Mouse (Mus musculus): ENCODE measurements around the gene Dok4. TPM values are rescaled to one million over a fixed set of nuclear protein-coding genes. Genes with fewer than 3 reads are reported as not detected.

Gene Dok4
- polyA plus RNA-seq, 1 experiment = 20.2 TPM

- H3K36me3 ChIP-seq (ENCODE audit: control insufficient read depth, insufficient read depth, low read length) = no peaks in the 10 kb centered on the region
- WGBS = 84% methylated on average over 4 of the region's 4 CpGs
- H3K4me3 ChIP-seq (ENCODE audit: insufficient read depth, low read depth, low read length) = no peak overlapping the region
- no peaks in the 10 kb centered on the region for H3K27me3 ChIP-seq (replicated peaks; ENCODE audit: control insufficient read depth, insufficient read depth, low read length)
- no peak overlapping the region for H3K27ac ChIP-seq (ENCODE audit: insufficient read depth, low read depth, low read length)
- TF ChIP-seq POLR2A (IDR thresholded peaks at IDR 0.05; ENCODE audit: low read depth, low read length) = no peak
- peaks cover 5% of the 10 kb centered on the region; the same call in 1 of the 2 replicates for H3K4me1 ChIP-seq (ENCODE audit: control insufficient read depth, insufficient read depth, low read length)
- no peak for DNase-seq
Observed at GRCm38 (mm10) chr8:94880742-94881141, 4.6 kb upstream of the Dok4 start.

- no peaks in the 10 kb centered on the region for H3K36me3 ChIP-seq (ENCODE audit: control insufficient read depth, insufficient read depth, low read length)
- H3K27ac ChIP-seq (ENCODE audit: insufficient read depth, low read depth, low read length) = no peak overlapping the region
- TF ChIP-seq POLR2A (IDR thresholded peaks at IDR 0.05; ENCODE audit: low read depth, low read length) (no peak), CTCF (conservative IDR thresholded peaks at IDR 0.05; ENCODE audit: insufficient read depth, insufficient read length, low read depth, low read length) (no peak)
- no peak for DNase-seq
- no peak overlapping the region for H3K4me3 ChIP-seq (ENCODE audit: insufficient read depth, low read depth, low read length)
- H3K4me1 ChIP-seq (ENCODE audit: control insufficient read depth, insufficient read depth, low read length) = peaks cover 22% of the 10 kb centered on the region
- H3K27me3 ChIP-seq (replicated peaks; ENCODE audit: control insufficient read depth, insufficient read depth, low read length) = no peaks in the 10 kb centered on the region
- WGBS = 42% methylated on average over 3 of the region's 3 CpGs
Observed at GRCm38 (mm10) chr8:94876820-94877219, 690 bp upstream of the Dok4 start.

GRCm38 (mm10) chr8:94875871-94876150 is 319 bp downstream of the Dok4 start:
- Histone ChIP-seq H3K27ac (ENCODE audit: insufficient read depth, low read depth, low read length) (peak overlapping the region; percentile 26), H3K27me3 (replicated peaks; ENCODE audit: control insufficient read depth, insufficient read depth, low read length) (no peaks in the 10 kb centered on the region), H3K36me3 (ENCODE audit: control insufficient read depth, insufficient read depth, low read length) (no peaks in the 10 kb centered on the region), H3K4me3 (ENCODE audit: insufficient read depth, low read depth, low read length) (peak overlapping the region; percentile 62), H3K4me1 (ENCODE audit: control insufficient read depth, insufficient read depth, low read length) (peaks cover 31% of the 10 kb centered on the region)
- no peak for DNase-seq
- TF ChIP-seq CTCF (conservative IDR thresholded peaks at IDR 0.05; ENCODE audit: insufficient read depth, insufficient read length, low read depth, low read length) = no peak
- under 1% methylated on average over 18 of the region's 20 CpGs for WGBS

- WGBS = 23% methylated on average over 17 of the region's 17 CpGs
- H3K36me3 ChIP-seq (ENCODE audit: control insufficient read depth, insufficient read depth, low read length) = no peaks in the 10 kb centered on the region
- peak; percentile 42 for DNase-seq
- peak overlapping the region; percentile 26 for H3K27ac ChIP-seq (ENCODE audit: insufficient read depth, low read depth, low read length)
- H3K27me3 ChIP-seq (replicated peaks; ENCODE audit: control insufficient read depth, insufficient read depth, low read length) = no peaks in the 10 kb centered on the region
- peak overlapping the region; percentile 62 for H3K4me3 ChIP-seq (ENCODE audit: insufficient read depth, low read depth, low read length)
- TF ChIP-seq CTCF (conservative IDR thresholded peaks at IDR 0.05; ENCODE audit: insufficient read depth, insufficient read length, low read depth, low read length) (no peak), POLR2A (IDR thresholded peaks at IDR 0.05; ENCODE audit: low read depth, low read length) (no peak)
- H3K4me1 ChIP-seq (ENCODE audit: control insufficient read depth, insufficient read depth, low read length) = peaks cover 36% of the 10 kb centered on the region
Observed at GRCm38 (mm10) chr8:94875096-94875870, 847 bp downstream of the Dok4 start.

GRCm38 (mm10) chr8:94874358-94874757 is 1.8 kb downstream of the Dok4 start:
- Histone ChIP-seq H3K4me3 (ENCODE audit: insufficient read depth, low read depth, low read length) (peak overlapping the region; percentile 1; the same call in 1 of the 2 replicates), H3K36me3 (ENCODE audit: control insufficient read depth, insufficient read depth, low read length) (no peaks in the 10 kb centered on the region), H3K27ac (ENCODE audit: insufficient read depth, low read depth, low read length) (no peak overlapping the region), H3K4me1 (ENCODE audit: control insufficient read depth, insufficient read depth, low read length) (peaks cover 38% of the 10 kb centered on the region), H3K27me3 (replicated peaks; ENCODE audit: control insufficient read depth, insufficient read depth, low read length) (no peaks in the 10 kb centered on the region)
- peak; percentile 84 for DNase-seq
- peak; percentile 83 for TF ChIP-seq CTCF (conservative IDR thresholded peaks at IDR 0.05; ENCODE audit: insufficient read depth, insufficient read length, low read depth, low read length)
- TF ChIP-seq POLR2A (IDR thresholded peaks at IDR 0.05; ENCODE audit: low read depth, low read length) = no peak
- WGBS = 16% methylated on average over 6 of the region's 6 CpGs

- 91% methylated on average over 2 of the region's 2 CpGs for WGBS
- Histone ChIP-seq H3K27ac (ENCODE audit: insufficient read depth, low read depth, low read length) (no peak overlapping the region), H3K27me3 (replicated peaks; ENCODE audit: control insufficient read depth, insufficient read depth, low read length) (no peaks in the 10 kb centered on the region), H3K4me1 (ENCODE audit: control insufficient read depth, insufficient read depth, low read length) (peaks cover 38% of the 10 kb centered on the region), H3K36me3 (ENCODE audit: control insufficient read depth, insufficient read depth, low read length) (no peaks in the 10 kb centered on the region), H3K4me3 (ENCODE audit: insufficient read depth, low read depth, low read length) (no peak overlapping the region)
- no peak for DNase-seq
- TF ChIP-seq CTCF (conservative IDR thresholded peaks at IDR 0.05; ENCODE audit: insufficient read depth, insufficient read length, low read depth, low read length) = no peak
- TF ChIP-seq POLR2A (IDR thresholded peaks at IDR 0.05; ENCODE audit: low read depth, low read length) = no peak
Observed at GRCm38 (mm10) chr8:94872576-94872975, 3.6 kb downstream of the Dok4 start.

GRCm38 (mm10) chr8:94872156-94872555 is 4.0 kb downstream of the Dok4 start:
- DNase-seq = peak; percentile 67
- H3K4me3 ChIP-seq (ENCODE audit: insufficient read depth, low read depth, low read length) = no peak overlapping the region
- peaks cover 38% of the 10 kb centered on the region for H3K4me1 ChIP-seq (ENCODE audit: control insufficient read depth, insufficient read depth, low read length)
- H3K27me3 ChIP-seq (replicated peaks; ENCODE audit: control insufficient read depth, insufficient read depth, low read length) = no peaks in the 10 kb centered on the region
- TF ChIP-seq CTCF (conservative IDR thresholded peaks at IDR 0.05; ENCODE audit: insufficient read depth, insufficient read length, low read depth, low read length) (no peak), POLR2A (IDR thresholded peaks at IDR 0.05; ENCODE audit: low read depth, low read length) (no peak)
- no peaks in the 10 kb centered on the region for H3K36me3 ChIP-seq (ENCODE audit: control insufficient read depth, insufficient read depth, low read length)
- peak overlapping the region; percentile 69 for H3K27ac ChIP-seq (ENCODE audit: insufficient read depth, low read depth, low read length)
- WGBS = 51% methylated on average over 3 of the region's 3 CpGs
